Mouse (Mus musculus): ENCODE data around the gene Ssx2ip.

- TF ChIP-seq POLR2A (IDR thresholded peaks at IDR 0.05; ENCODE audit: insufficient read depth, low read depth, low read length), result no peak
- no peak for TF ChIP-seq CTCF (IDR thresholded peaks at IDR 0.05)
- no peak for TF ChIP-seq EP300 (IDR thresholded peaks at IDR 0.05; ENCODE audit: insufficient read depth, low read depth, low read length)
These were observed 968 bp downstream of the Ssx2ip start for GRCm38 (mm10) chr3:146405213-146406006.
